Mouse (Mus musculus) thymus, adult 2 months (tissue): ENCODE measurements around the gene Tlr5. TPM values are rescaled to one million over a fixed set of nuclear protein-coding genes. Genes with fewer than 3 reads are reported as not detected.

Experiments
- DNase-seq: peaks from one replicate; pipeline ENCODE4 v3.0.0; 2021
- H3K27ac ChIP-seq: fragments of 200-500 bp; 2 replicates; pipeline ENCODE4 v1.5.1; 2012; ENCODE audit warnings: low read length, control low read depth; ENCODE audit not compliant: control insufficient read depth, insufficient read depth
- H3K27me3 ChIP-seq: fragments of 200-500 bp; 2 replicates; pipeline ENCODE4 v1.6.1; 2012; ENCODE audit warnings: mild to moderate bottlenecking, low read length, moderate library complexity, mixed read lengths; ENCODE audit not compliant: control insufficient read depth, insufficient read depth
- H3K36me3 ChIP-seq: fragments of 200-500 bp; 2 replicates; pipeline ENCODE4 v1.6.1; 2012; ENCODE audit warnings: mild to moderate bottlenecking, low read length, moderate library complexity; ENCODE audit not compliant: control insufficient read depth, insufficient read depth
- H3K4me1 ChIP-seq: fragments of 200-500 bp; replicated peaks from 2 replicates; pipeline ENCODE4 v1.6.1; 2012; ENCODE audit warnings: low read length; ENCODE audit not compliant: control insufficient read depth, insufficient read depth
- H3K4me3 ChIP-seq: fragments of 200-500 bp; 2 replicates; pipeline ENCODE4 v1.5.1; 2012; ENCODE audit warnings: mild to moderate bottlenecking, low read length, control low read depth, moderate library complexity; ENCODE audit not compliant: control insufficient read depth, insufficient read depth
- CTCF ChIP-seq: fragments of 200-500 bp; IDR thresholded peaks from 2 replicates; pipeline ENCODE4 v1.5.1; 2012; ENCODE audit warnings: mild to moderate bottlenecking, control low read depth, low read length, moderate library complexity, borderline replicate concordance; ENCODE audit not compliant: control insufficient read depth, poor library complexity, insufficient read depth; ENCODE audit errors: extremely low read depth
- POLR2A ChIP-seq: fragments of 200-500 bp; IDR thresholded peaks from 2 replicates; pipeline ENCODE4 v1.6.1; 2012; ENCODE audit warnings: mild to moderate bottlenecking, low read length, control low read depth, moderate library complexity; ENCODE audit not compliant: control insufficient read depth, poor library complexity, insufficient read depth; ENCODE audit errors: extremely low read depth
- WGBS: fragments of 180-500 bp; shearing (Covaris S2); methylation state at CpG from one replicate; pipeline ENCODE4 v1.1.7; 2018; 5-methylcytosine and 5-hydroxymethylcytosine counted together
- polyA plus RNA-seq: library from polyadenylated mRNA; depleted of rRNA; stranded (reverse); fragments of >200 nt; gene quantifications from 2 replicates; pipeline ENCODE4 v1.2.3, GENCODE M21; 2012

Gene Tlr5
- polyA plus RNA-seq, 1 experiment, result 0.82 TPM

DNA sequence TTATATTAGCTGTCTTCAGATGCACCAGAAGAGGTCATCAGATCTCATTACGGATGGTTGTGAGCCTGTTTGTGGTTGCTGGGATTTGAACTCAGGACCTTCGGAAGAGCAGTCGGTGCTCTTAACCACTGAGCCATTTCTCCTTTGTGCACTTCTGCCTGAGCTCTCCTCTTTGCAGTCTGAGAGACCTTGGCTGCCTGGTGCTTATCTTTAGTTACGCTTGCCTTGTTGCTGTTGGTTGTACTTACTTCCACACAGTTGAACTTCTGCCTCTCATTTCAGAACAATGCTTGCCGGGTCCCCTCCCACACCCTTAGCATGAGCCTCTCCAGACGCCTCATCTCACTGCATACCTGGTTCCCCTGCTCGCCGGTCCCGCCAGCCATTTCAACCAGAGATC is 14.1 kb downstream of the Tlr5 start:
- TF ChIP-seq POLR2A (no peak), CTCF (no peak)
- Histone ChIP-seq H3K27ac (no peak overlapping the region), H3K4me1 (no peaks in the 10 kb centered on the region), H3K4me3 (no peak overlapping the region), H3K36me3 (no peaks in the 10 kb centered on the region), H3K27me3 (no peaks in the 10 kb centered on the region)
- no peak for DNase-seq
- 94% methylated on average over 9 of the region's 9 CpGs for WGBS

DNA sequence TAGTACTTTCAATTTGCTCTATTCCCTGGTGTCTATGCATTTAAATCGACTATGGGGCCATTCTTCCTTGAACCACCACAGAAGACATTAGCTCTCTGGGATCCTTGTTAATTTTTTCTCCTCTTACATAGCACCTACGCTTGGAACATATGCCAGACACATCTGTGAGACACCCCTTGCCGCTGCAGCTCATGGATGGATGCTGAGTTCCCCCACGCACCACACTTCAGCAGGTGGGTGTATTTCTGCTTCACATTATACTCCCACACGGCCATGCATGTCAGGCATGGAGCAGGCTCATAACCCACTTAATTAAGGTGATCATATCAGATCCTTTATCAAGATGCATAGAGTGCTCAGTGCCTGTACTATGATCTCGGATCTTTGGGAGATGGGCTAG is 17.7 kb downstream of the Tlr5 start:
- H3K27me3 ChIP-seq, result no peaks in the 10 kb centered on the region
- 94% methylated on average over 6 of the region's 6 CpGs for WGBS
- H3K27ac ChIP-seq, result no peak overlapping the region
- no peaks in the 10 kb centered on the region for H3K36me3 ChIP-seq
- TF ChIP-seq CTCF, result no peak
- no peak for TF ChIP-seq POLR2A
- H3K4me1 ChIP-seq, result no peaks in the 10 kb centered on the region
- no peak overlapping the region for H3K4me3 ChIP-seq
- DNase-seq, result no peak

DNA sequence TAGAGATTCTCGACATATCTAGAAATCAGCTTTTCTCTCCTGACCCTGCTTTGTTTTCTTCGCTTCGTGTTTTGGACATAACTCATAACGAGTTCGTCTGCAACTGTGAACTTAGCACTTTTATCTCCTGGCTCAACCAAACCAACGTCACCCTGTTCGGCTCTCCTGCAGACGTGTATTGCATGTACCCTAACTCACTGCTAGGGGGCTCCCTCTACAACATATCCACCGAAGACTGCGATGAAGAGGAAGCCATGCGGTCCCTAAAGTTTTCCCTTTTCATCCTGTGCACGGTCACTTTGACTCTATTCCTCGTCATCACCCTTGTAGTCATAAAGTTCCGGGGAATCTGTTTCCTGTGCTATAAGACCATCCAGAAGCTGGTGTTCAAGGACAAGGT is 20.2 kb downstream of the Tlr5 start:
- WGBS, result 87% methylated on average over 14 of the region's 14 CpGs
- H3K27me3 ChIP-seq, result no peaks in the 10 kb centered on the region
- no peak overlapping the region for H3K4me3 ChIP-seq
- H3K4me1 ChIP-seq, result no peaks in the 10 kb centered on the region
- H3K36me3 ChIP-seq, result no peaks in the 10 kb centered on the region
- DNase-seq, result no peak
- TF ChIP-seq CTCF, result no peak
- TF ChIP-seq POLR2A, result no peak
- no peak overlapping the region for H3K27ac ChIP-seq

DNA sequence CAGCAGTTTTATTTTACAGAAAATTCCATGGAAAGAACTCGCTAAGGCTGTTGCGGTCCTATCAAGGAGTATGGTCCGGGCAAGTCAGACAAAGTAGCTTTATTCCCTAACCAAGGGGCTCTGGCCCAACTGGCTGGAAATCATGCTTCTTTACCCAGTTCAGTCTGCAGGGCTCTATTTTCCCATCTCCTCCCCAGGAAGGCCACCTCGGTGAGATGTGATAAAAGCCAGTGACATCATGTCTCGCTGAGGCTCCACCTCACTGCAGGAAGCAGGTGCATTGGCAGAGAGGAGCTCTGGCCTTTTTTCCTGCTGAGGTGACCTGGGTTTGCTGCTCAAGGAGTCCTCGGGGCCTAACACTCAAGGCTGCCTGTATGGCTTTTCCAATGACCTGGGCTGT is 26.1 kb downstream of the Tlr5 start:
- Histone ChIP-seq H3K27ac (no peak overlapping the region), H3K4me1 (peaks cover 8% of the 10 kb centered on the region), H3K27me3 (no peaks in the 10 kb centered on the region), H3K36me3 (no peaks in the 10 kb centered on the region), H3K4me3 (no peak overlapping the region)
- DNase-seq, result no peak
- TF ChIP-seq CTCF (no peak), POLR2A (no peak)
- 70% methylated on average over 6 of the region's 6 CpGs for WGBS

DNA sequence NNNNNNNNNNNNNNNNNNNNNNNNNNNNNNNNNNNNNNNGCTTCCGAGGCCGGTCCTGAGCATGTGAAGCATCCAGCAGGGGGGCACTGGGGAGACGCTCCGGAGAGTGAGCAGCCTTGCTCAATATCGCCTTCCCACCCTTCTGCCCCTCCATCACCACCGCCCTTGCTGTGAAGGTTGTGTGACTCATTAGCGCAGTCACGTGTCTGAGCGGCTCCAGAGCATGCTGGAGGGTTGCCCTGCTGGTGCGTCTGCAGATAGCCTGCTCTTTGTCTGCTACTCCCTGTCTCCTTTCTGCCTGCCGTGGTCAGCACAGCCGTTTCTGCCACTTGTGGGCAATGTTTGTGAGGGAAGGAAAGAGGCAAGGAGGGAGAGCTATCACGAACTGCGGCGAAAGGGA is 28.4 kb downstream of the Tlr5 start:
- H3K4me1 ChIP-seq, result peaks cover 8% of the 10 kb centered on the region
- no peaks in the 10 kb centered on the region for H3K36me3 ChIP-seq
- H3K4me3 ChIP-seq, result peak overlapping the region; percentile 19
- WGBS, result 1% methylated on average over 13 of the region's 15 CpGs
- no peak overlapping the region for H3K27ac ChIP-seq
- DNase-seq, result peak; percentile 78
- peak; percentile 87 for TF ChIP-seq CTCF
- no peak for TF ChIP-seq POLR2A
- H3K27me3 ChIP-seq, result no peaks in the 10 kb centered on the region

DNA sequence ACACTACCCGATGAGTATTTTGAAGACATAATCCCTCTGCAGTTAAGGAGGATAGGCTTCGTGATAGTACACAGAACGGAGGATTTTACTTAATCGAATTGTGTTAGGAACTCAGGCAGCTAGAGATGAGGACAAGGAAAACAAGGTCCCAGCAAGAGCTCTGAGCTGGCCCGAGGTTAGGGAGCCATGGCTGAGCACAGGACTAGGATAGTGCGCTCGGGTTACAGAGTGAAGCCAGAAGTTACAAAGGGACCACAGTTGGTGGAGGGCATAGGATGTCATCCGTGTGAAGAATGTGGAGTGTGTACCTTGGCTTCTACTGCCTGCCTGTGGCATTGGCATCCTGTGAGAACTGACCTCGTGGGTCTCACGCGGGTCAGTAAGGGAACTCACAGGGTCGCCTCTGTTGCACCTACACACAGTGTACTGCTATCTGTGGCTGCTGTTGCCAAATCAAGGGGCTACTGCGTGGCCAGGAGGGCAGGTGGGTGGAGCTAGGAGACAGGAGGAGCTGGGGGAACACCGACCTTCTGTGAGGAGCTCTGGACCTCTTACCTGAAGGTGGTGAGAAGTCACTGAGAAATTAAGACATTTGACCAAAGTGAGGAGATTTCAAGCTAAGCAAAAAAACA is 29.0 kb downstream of the Tlr5 start:
- no peak for DNase-seq
- Histone ChIP-seq H3K27me3 (no peaks in the 10 kb centered on the region), H3K36me3 (no peaks in the 10 kb centered on the region), H3K4me1 (peaks cover 8% of the 10 kb centered on the region), H3K4me3 (no peak overlapping the region), H3K27ac (no peak overlapping the region)
- no peak for TF ChIP-seq CTCF
- TF ChIP-seq POLR2A, result no peak
- 50% methylated on average over 14 of the region's 14 CpGs for WGBS

DNA sequence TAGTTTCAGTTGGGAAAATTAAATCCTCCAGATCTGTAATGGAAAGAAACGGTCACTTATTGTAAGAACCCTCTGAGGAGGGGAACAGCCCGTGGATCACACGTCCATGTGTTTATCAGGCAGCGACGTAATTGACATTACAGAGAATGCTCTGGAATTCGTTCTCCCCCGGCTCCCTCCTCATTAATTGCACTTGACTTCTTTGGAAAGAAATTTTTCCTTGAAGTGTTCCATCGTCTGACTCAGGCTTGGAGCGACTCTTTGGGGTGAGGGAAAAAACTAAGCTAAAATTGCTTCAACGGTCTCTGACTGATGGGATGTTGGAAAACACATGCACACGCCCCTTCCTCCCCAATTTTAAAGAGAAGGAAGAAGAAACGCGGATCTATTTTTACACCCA is 31.7 kb downstream of the Tlr5 start:
- no peak for DNase-seq
- WGBS, result 70% methylated on average over 13 of the region's 13 CpGs
- H3K36me3 ChIP-seq, result no peaks in the 10 kb centered on the region
- no peaks in the 10 kb centered on the region for H3K27me3 ChIP-seq
- peaks cover 8% of the 10 kb centered on the region for H3K4me1 ChIP-seq
- TF ChIP-seq CTCF (no peak), POLR2A (no peak)
- H3K27ac ChIP-seq, result no peak overlapping the region
- H3K4me3 ChIP-seq, result no peak overlapping the region

DNA sequence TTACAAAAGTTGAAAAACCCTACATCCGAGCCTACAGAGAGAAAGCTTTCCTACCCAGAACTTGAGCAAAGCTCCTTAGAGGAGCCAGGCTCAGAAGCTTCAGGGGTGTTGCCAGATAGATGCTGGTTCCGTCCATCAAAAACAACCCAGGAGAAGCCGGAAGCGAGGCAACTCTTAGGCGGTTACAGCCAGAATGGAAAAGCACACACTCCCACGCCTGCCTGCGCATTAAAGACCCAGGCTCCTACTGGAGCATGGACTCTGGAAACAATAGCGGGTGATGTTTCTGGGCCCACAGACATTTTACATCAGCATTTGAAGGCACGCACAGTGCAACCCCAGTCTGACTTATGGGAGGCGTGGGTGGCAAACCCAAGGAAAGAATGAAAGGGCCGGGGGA is 32.2 kb downstream of the Tlr5 start:
- Histone ChIP-seq H3K36me3 (no peaks in the 10 kb centered on the region), H3K4me1 (peaks cover 8% of the 10 kb centered on the region), H3K27me3 (no peaks in the 10 kb centered on the region), H3K4me3 (no peak overlapping the region), H3K27ac (no peak overlapping the region)
- no peak for DNase-seq
- no peak for TF ChIP-seq POLR2A
- 93% methylated on average over 11 of the region's 11 CpGs for whole genome bisulfite sequencing
